Mouse (Mus musculus): ENCODE data around the gene Cdc20.

The Cdc20 gene

GRCm38 (mm10) chr4:118417112-118417797, 19.9 kb downstream of the Cdc20 start:
- no peak for DNase-seq (ENCODE audit: extremely low spot score)

- no peak for DNase-seq (ENCODE audit: extremely low spot score)
These were observed 20.8 kb downstream of the Cdc20 start for GRCm38 (mm10) chr4:118416329-118416728.

GRCm38 (mm10) chr4:118415779-118416178, 21.4 kb downstream of the Cdc20 start:
- DNase-seq (ENCODE audit: extremely low spot score): no peak

- DNase-seq (ENCODE audit: extremely low spot score): no peak
These were observed 23.6 kb downstream of the Cdc20 start for GRCm38 (mm10) chr4:118413553-118413952.

- DNase-seq (ENCODE audit: extremely low spot score): no peak
These were observed 26.3 kb downstream of the Cdc20 start for GRCm38 (mm10) chr4:118410871-118411270.

GRCm38 (mm10) chr4:118409142-118409900, 27.8 kb downstream of the Cdc20 start, which contains the start of the genes Szt2 and Med8:
Szt2 (minus strand) TSS chr4:118409273.
Med8 (plus strand) TSS chr4:118409337.
- peak; percentile 92 for DNase-seq (ENCODE audit: extremely low spot score)

- DNase-seq (ENCODE audit: extremely low spot score): no peak
These were observed 34.5 kb downstream of the Cdc20 start for GRCm38 (mm10) chr4:118402701-118403100.

GRCm38 (mm10) chr4:118401918-118402317, 35.2 kb downstream of the Cdc20 start:
- no peak for DNase-seq (ENCODE audit: extremely low spot score)

- no peak for DNase-seq (ENCODE audit: extremely low spot score)
These were observed 35.7 kb downstream of the Cdc20 start for GRCm38 (mm10) chr4:118401421-118401820.

- no peak for DNase-seq (ENCODE audit: extremely low spot score)
These were observed 38.8 kb downstream of the Cdc20 start for GRCm38 (mm10) chr4:118398400-118398799.

- DNase-seq (ENCODE audit: extremely low spot score): no peak
These were observed 40.7 kb downstream of the Cdc20 start for GRCm38 (mm10) chr4:118396433-118396832.

- no peak for DNase-seq (ENCODE audit: extremely low spot score)
These were observed 41.9 kb downstream of the Cdc20 start for GRCm38 (mm10) chr4:118395289-118395688.

- DNase-seq (ENCODE audit: extremely low spot score): no peak
These were observed 42.6 kb downstream of the Cdc20 start for GRCm38 (mm10) chr4:118394505-118394904.

GRCm38 (mm10) chr4:118390146-118390545, 47.0 kb downstream of the Cdc20 start:
- no peak for DNase-seq (ENCODE audit: extremely low spot score)

GRCm38 (mm10) chr4:118387316-118387715, 49.8 kb downstream of the Cdc20 start:
- no peak for DNase-seq (ENCODE audit: extremely low spot score)

GRCm38 (mm10) chr4:118383271-118383670, 53.9 kb downstream of the Cdc20 start:
- DNase-seq (ENCODE audit: extremely low spot score): no peak

Data from embryo, embryonic 9.5 days (tissue).